Mouse (Mus musculus) MEL (cell line): ENCODE measurements around the gene Mcrip2. TPM values are rescaled to one million over a fixed set of nuclear protein-coding genes. Genes with fewer than 3 reads are reported as not detected.

Experiments
- DNase-seq: peaks from one replicate; pipeline ENCODE4 v3.0.0; 2011; ENCODE audit warnings: low read depth, low spot score
- H3K27ac ChIP-seq: 2 replicates; pipeline ENCODE4 v1.5.1; 2012; ENCODE audit warnings: low read depth, mild to moderate bottlenecking, control low read depth, low read length, moderate library complexity; ENCODE audit not compliant: control insufficient read depth
- H3K27me3 ChIP-seq, 2 experiments: fragments of 150-350 bp in 1 of 2; sonication (generic) in 1 of 2; 2 replicates each; pipeline ENCODE4 v1.6.1; 2012; ENCODE audit warnings: low read length in 2 of 2, mild to moderate bottlenecking in 2 of 2, improper control_type of control experiment in 1 of 2, moderate library complexity in 1 of 2; ENCODE audit not compliant: insufficient read depth in 2 of 2, control insufficient read depth in 1 of 2
- H3K36me3 ChIP-seq, 2 experiments: 2 replicates each; pipeline ENCODE4 v1.6.1; 2012 to 2014; ENCODE audit warnings: low read length in 2 of 2, improper control_type of control experiment in 1 of 2, inconsistent platforms in 1 of 2, mild to moderate bottlenecking in 1 of 2; ENCODE audit not compliant: insufficient read depth in 2 of 2, control insufficient read depth in 1 of 2
- H3K4me1 ChIP-seq, 2 experiments: fragments of 150-350 bp in 1 of 2; sonication (generic) in 1 of 2; 2 replicates each; pipeline ENCODE4 v1.6.1; 2012; ENCODE audit warnings: low read length in 2 of 2, improper control_type of control experiment in 1 of 2, mild to moderate bottlenecking in 1 of 2; ENCODE audit not compliant: insufficient read depth in 2 of 2, control insufficient read depth in 1 of 2
- H3K4me3 ChIP-seq, 2 experiments: fragments of 150-350 bp in 1 of 2; sonication (generic) in 1 of 2; 2 replicates each; pipeline ENCODE4 v1.5.1; 2012; ENCODE audit warnings: low read depth in 2 of 2, low read length in 2 of 2, mild to moderate bottlenecking in 2 of 2, moderate library complexity in 2 of 2, control low read depth in 1 of 2, improper control_type of control experiment in 1 of 2; ENCODE audit not compliant: control insufficient read depth in 1 of 2, insufficient read depth in 1 of 2
- H3K79me2 ChIP-seq: 2 replicates; pipeline ENCODE4 v1.6.1; 2012; ENCODE audit warnings: mild to moderate bottlenecking, low read length, moderate library complexity; ENCODE audit not compliant: control insufficient read depth, poor library complexity, insufficient read depth
- H3K9ac ChIP-seq: 2 replicates; pipeline ENCODE4 v1.6.1; 2012; ENCODE audit warnings: low read depth, mild to moderate bottlenecking, control low read depth, low read length, moderate library complexity; ENCODE audit not compliant: control insufficient read depth, poor library complexity, severe bottlenecking
- H3K9me3 ChIP-seq: fragments of 150-350 bp; sonication (generic); replicated peaks from 2 replicates; pipeline ENCODE4 v1.6.1; 2012; ENCODE audit warnings: mild to moderate bottlenecking, low read length, improper control_type of control experiment, moderate library complexity; ENCODE audit not compliant: insufficient read depth
- BHLHE40 ChIP-seq: IDR thresholded peaks from 2 replicates; pipeline ENCODE4 v1.6.1; 2012; ENCODE audit warnings: low read depth, mild to moderate bottlenecking, inconsistent platforms, low read length, improper control_type of control experiment, borderline replicate concordance
- CHD1 ChIP-seq: IDR thresholded peaks from 2 replicates; pipeline ENCODE4 v1.6.1; 2012; ENCODE audit warnings: low read depth, mild to moderate bottlenecking, inconsistent platforms, low read length, improper control_type of control experiment
- CHD2 ChIP-seq: IDR thresholded peaks from 2 replicates; pipeline ENCODE4 v1.6.1; 2011; ENCODE audit warnings: low read length, improper control_type of control experiment
- ELF1 ChIP-seq: IDR thresholded peaks from 2 replicates; pipeline ENCODE4 v1.6.1; 2014; ENCODE audit warnings: low read depth, mild to moderate bottlenecking, inconsistent platforms, low read length, improper control_type of control experiment, moderate library complexity
- EP300 ChIP-seq, 2 experiments: IDR thresholded peaks; 2 replicates each; pipeline ENCODE4 v1.6.1; 2011; ENCODE audit warnings: improper control_type of control experiment in 2 of 2, low read length in 2 of 2, low read depth in 1 of 2, mild to moderate bottlenecking in 1 of 2
- ETS1 ChIP-seq: IDR thresholded peaks from 2 replicates; pipeline ENCODE4 v1.6.1; 2012; ENCODE audit warnings: low read depth, mild to moderate bottlenecking, inconsistent platforms, low read length, improper control_type of control experiment, moderate library complexity
- HCFC1 ChIP-seq: IDR thresholded peaks from 2 replicates; pipeline ENCODE4 v1.6.1; 2012; ENCODE audit warnings: low read depth, mild to moderate bottlenecking, inconsistent platforms, low read length, improper control_type of control experiment, moderate library complexity
- JUND ChIP-seq: IDR thresholded peaks from 2 replicates; pipeline ENCODE4 v1.6.1; 2011; ENCODE audit warnings: low read depth, mild to moderate bottlenecking, improper control_type of control experiment, low read length
- KAT2A ChIP-seq: conservative IDR thresholded peaks from 2 replicates; pipeline ENCODE4 v1.6.1; 2012; ENCODE audit warnings: low read depth, low read length, improper control_type of control experiment, inconsistent platforms
- MAX ChIP-seq: IDR thresholded peaks from 2 replicates; pipeline ENCODE4 v1.6.1; 2011; ENCODE audit warnings: low read length, improper control_type of control experiment
- MAZ ChIP-seq: IDR thresholded peaks from 2 replicates; pipeline ENCODE4 v1.6.1; 2012; ENCODE audit warnings: low read depth, mild to moderate bottlenecking, inconsistent platforms, low read length, improper control_type of control experiment
- MEF2A ChIP-seq: IDR thresholded peaks from 2 replicates; pipeline ENCODE4 v1.6.1; 2014; ENCODE audit warnings: low read depth, mild to moderate bottlenecking, inconsistent platforms, low read length, improper control_type of control experiment; ENCODE audit not compliant: poor library complexity, insufficient replicate concordance, severe bottlenecking; ENCODE audit errors: extremely low read depth
- MXI1 ChIP-seq: IDR thresholded peaks from 2 replicates; pipeline ENCODE4 v1.6.1; 2011; ENCODE audit warnings: mild to moderate bottlenecking, low read depth, low read length, improper control_type of control experiment
- MYB ChIP-seq: IDR thresholded peaks from 2 replicates; pipeline ENCODE4 v1.6.1; 2011; ENCODE audit warnings: mild to moderate bottlenecking, low read depth, low read length, improper control_type of control experiment
- MYC ChIP-seq: IDR thresholded peaks from 2 replicates; pipeline ENCODE4 v1.6.1; 2011; ENCODE audit warnings: low read depth, mild to moderate bottlenecking, low read length, improper control_type of control experiment, moderate library complexity
- NRF1 ChIP-seq: IDR thresholded peaks from 2 replicates; pipeline ENCODE4 v1.6.1; 2014; ENCODE audit warnings: low read depth, mild to moderate bottlenecking, inconsistent platforms, low read length, improper control_type of control experiment, moderate library complexity; ENCODE audit not compliant: poor library complexity, insufficient read depth, severe bottlenecking
- POLR2A ChIP-seq, 2 experiments: IDR thresholded peaks; 2 replicates each; pipeline ENCODE4 v1.6.1; 2011 to 2012; ENCODE audit warnings: low read length in 2 of 2, mild to moderate bottlenecking in 2 of 2, control low read depth in 1 of 2, improper control_type of control experiment in 1 of 2, low read depth in 1 of 2, moderate library complexity in 1 of 2; ENCODE audit not compliant: control insufficient read depth in 1 of 2, insufficient read depth in 1 of 2, poor library complexity in 1 of 2
- POLR2AphosphoS2 ChIP-seq: IDR thresholded peaks from 2 replicates; pipeline ENCODE4 v1.6.1; 2011; ENCODE audit warnings: low read length, improper control_type of control experiment
- RAD21 ChIP-seq: IDR thresholded peaks from 2 replicates; pipeline ENCODE4 v1.6.1; 2011; ENCODE audit warnings: mild to moderate bottlenecking, low read depth, low read length, improper control_type of control experiment
- SIN3A ChIP-seq: IDR thresholded peaks from 2 replicates; pipeline ENCODE4 v1.6.1; 2012; ENCODE audit warnings: low read length, improper control_type of control experiment, inconsistent platforms
- SMC3 ChIP-seq: IDR thresholded peaks from 2 replicates; pipeline ENCODE4 v1.6.1; 2011; ENCODE audit warnings: low read depth, low read length, improper control_type of control experiment
- TAL1 ChIP-seq: IDR thresholded peaks from 2 replicates; pipeline ENCODE4 v1.6.1; 2012; ENCODE audit warnings: mild to moderate bottlenecking, inconsistent platforms, low read length, moderate library complexity, mixed read lengths
- TCF12 ChIP-seq: IDR thresholded peaks from 2 replicates; pipeline ENCODE4 v1.6.1; 2014; ENCODE audit warnings: low read depth, mild to moderate bottlenecking, inconsistent platforms, low read length, improper control_type of control experiment, moderate library complexity
- UBTF ChIP-seq: IDR thresholded peaks from 2 replicates; pipeline ENCODE4 v1.6.1; 2012; ENCODE audit warnings: low read depth, mild to moderate bottlenecking, inconsistent platforms, low read length, improper control_type of control experiment, moderate library complexity, borderline replicate concordance; ENCODE audit not compliant: insufficient read depth
- USF1 ChIP-seq: IDR thresholded peaks from 2 replicates; pipeline ENCODE4 v1.6.1; 2014; ENCODE audit warnings: low read depth, mild to moderate bottlenecking, inconsistent platforms, low read length, improper control_type of control experiment, moderate library complexity
- USF2 ChIP-seq, 2 experiments: IDR thresholded peaks; 2 replicates each; pipeline ENCODE4 v1.6.1; 2011 to 2012; ENCODE audit warnings: improper control_type of control experiment in 2 of 2, low read length in 2 of 2, borderline replicate concordance in 1 of 2, inconsistent platforms in 1 of 2, low read depth in 1 of 2, mild to moderate bottlenecking in 1 of 2; ENCODE audit not compliant: insufficient read depth in 1 of 2
- ZMIZ1 ChIP-seq: IDR thresholded peaks from 2 replicates; pipeline ENCODE4 v1.6.1; 2012; ENCODE audit warnings: low read depth, mild to moderate bottlenecking, inconsistent platforms, low read length, improper control_type of control experiment, moderate library complexity
- ZNF384 ChIP-seq: IDR thresholded peaks from 2 replicates; pipeline ENCODE4 v1.6.1; 2012; ENCODE audit warnings: low read depth, mild to moderate bottlenecking, inconsistent platforms, low read length, improper control_type of control experiment
- polyA plus RNA-seq, 2 experiments: library from polyadenylated mRNA; stranded (reverse) in 1 of 2; unstranded in 1 of 2; fragments of >175 nt in 1 of 2; fragments of >200 nt in 1 of 2; gene quantifications; 2 replicates each; pipeline versions ENCODE4 v1.2.1 to v1.2.4; 2012; ENCODE audit warnings: low replicate concordance in 2 of 2, low read depth in 1 of 2; ENCODE audit not compliant: insufficient read length in 2 of 2, insufficient read depth in 1 of 2, missing spikeins in 1 of 2
- total RNA-seq: library from RNA; depleted of rRNA; stranded (reverse); fragments of 300-350 nt; gene quantifications from 2 replicates; pipeline ENCODE4 v1.2.3, GENCODE M21; 2012

The Mcrip2 gene
- total and polyA plus RNA-seq, 3 experiments: 88.9 to 281 (median 107) TPM

GRCm38 (mm10) chr17:25833291-25833663 lies 35.3 kb downstream of the Mcrip2 start, which contains the start of gene Stub1:
TSS of gene Stub1 (minus strand) at chr17:25833404.
- Histone ChIP-seq H3K4me1 (peaks cover 2 to 34% of the 10 kb centered on the region in 2 experiments; a peak in 3 of 4 replicates), H3K36me3 (peaks cover 0 to 13% of the 10 kb centered on the region in 2 experiments; a peak in 2 of 4 replicates)
- no peak for DNase-seq

DNA sequence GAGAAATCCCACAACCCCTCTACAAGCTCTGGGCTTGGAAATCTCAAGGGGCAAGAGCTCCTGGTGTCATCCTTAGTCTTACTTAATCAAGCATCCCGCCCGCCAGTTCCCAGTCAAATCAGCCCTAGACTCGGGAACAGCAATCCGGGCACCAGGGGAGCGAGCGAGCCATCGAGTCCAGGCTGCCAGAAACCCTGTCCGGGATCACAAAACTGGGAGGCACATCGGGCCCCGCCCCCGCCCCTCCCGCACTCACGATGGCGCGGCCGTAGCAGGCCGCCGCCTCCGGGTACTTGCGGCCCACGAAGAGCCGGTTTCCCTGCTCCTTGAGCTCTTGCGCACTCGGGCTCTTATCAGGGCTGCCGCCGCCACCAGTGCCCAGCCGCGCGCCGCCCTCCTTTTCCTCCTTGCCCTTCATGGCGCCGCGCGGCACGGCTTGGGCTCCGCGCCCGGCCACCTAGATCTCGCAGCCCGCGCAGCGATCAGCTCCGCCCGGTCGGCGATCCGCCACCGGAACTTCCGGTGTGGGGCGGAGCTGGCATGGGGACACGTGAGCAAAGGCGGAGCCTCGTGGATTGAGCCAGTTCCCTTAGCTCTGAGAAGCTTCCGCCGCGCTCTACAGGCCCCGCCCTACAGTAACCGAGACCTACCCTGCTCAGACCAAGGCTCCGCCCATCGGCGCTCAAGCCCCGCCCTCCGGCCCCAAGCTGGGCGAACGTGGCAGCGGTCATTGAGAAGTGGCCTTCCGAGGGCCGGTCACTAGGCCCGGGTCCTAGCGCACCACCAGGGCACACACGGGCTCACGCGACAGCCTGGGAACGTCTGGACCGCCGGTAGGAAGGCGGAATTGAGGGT lies 35.9 kb downstream of the Mcrip2 start:
- peaks cover 2 to 37% of the 10 kb centered on the region in 2 experiments; a peak in 3 of 4 replicates for H3K4me1 ChIP-seq
- peaks cover 0 to 13% of the 10 kb centered on the region in 2 experiments; a peak in 2 of 4 replicates for H3K36me3 ChIP-seq
- H3K79me2 ChIP-seq: peaks cover 52% of the 10 kb centered on the region
- TF ChIP-seq SMC3 (no peak), MYB (no peak), POLR2A (IDR thresholded peaks at IDR 0.05; ENCODE audit: control insufficient read depth in 1 of 2, insufficient read depth in 1 of 2, low read depth in 1 of 2, low read length in 2 of 2, poor library complexity in 1 of 2) (peak; percentile 73 to 86), ETS1 (peak; percentile 41; the same call in 1 of the 2 replicates), HCFC1 (peak; percentile 84), USF1 (peak; percentile 97), ELF1 (peak; percentile 89), MYC (peak; percentile 42; the same call in 1 of the 2 replicates), JUND (no peak), RAD21 (no peak), NRF1 (peak; percentile 39; the same call in 1 of the 2 replicates), POLR2AphosphoS2 (peak; percentile 93), BHLHE40 (peak; percentile 95), EP300 (IDR thresholded peaks at IDR 0.05; ENCODE audit: low read depth in 1 of 2, low read length in 2 of 2) (no peak), MXI1 (peak; percentile 89), CHD2 (no peak; the same call in 1 of the 2 replicates), ZNF384 (no peak), UBTF (0 out of 2 replicates have a peak, but pooled peaks have one; percentile 36), MAX (peak; percentile 87), TAL1 (no peak), TCF12 (peak; percentile 55), CHD1 (no peak), USF2 (IDR thresholded peaks at IDR 0.05; ENCODE audit: borderline replicate concordance in 1 of 2, insufficient read depth in 1 of 2, low read depth in 1 of 2, low read length in 2 of 2) (peak in 1 of 2 experiments; percentile 83; a peak in 2 of 4 replicates)

More at GRCm38 (mm10) chr17:25833291-25833663, 35.3 kb downstream of the Mcrip2 start, which contains the start of gene Stub1:
- H3K9ac ChIP-seq: peak within 1 kb of the TSS; percentile 95
- H3K4me3 ChIP-seq: peak within 1 kb of the TSS; percentile 80 to 87
- peak within 1 kb of the TSS; percentile 82 for H3K27ac ChIP-seq
- peaks cover 52% of the 10 kb centered on the region for H3K79me2 ChIP-seq
- H3K27me3 ChIP-seq: no peaks in the 10 kb centered on the region
- H3K9me3 ChIP-seq: no peaks in the 10 kb centered on the region
- TF ChIP-seq SMC3 (no peak), CHD2 (no peak), KAT2A (no peak), ZMIZ1 (peak; percentile 21; the same call in 1 of the 2 replicates), POLR2AphosphoS2 (peak; percentile 75; the same call in 1 of the 2 replicates), BHLHE40 (peak; percentile 74; the same call in 1 of the 2 replicates), TCF12 (0 out of 2 replicates have a peak, but pooled peaks have one; percentile 1), MEF2A (no peak), MAZ (0 out of 2 replicates have a peak, but pooled peaks have one; percentile 5), SIN3A (peak; percentile 43; the same call in 1 of the 2 replicates), JUND (no peak), MYC (0 out of 2 replicates have a peak, but pooled peaks have one; percentile 62), USF1 (peak; percentile 57)

More for the DNA sequence above, 35.9 kb downstream of the Mcrip2 start:
- peak; percentile 99 for DNase-seq
- Histone ChIP-seq H3K9me3 (no peaks in the 10 kb centered on the region), H3K27me3 (no peaks in the 10 kb centered on the region), H3K4me3 (peak overlapping the region; percentile 80 to 87), H3K27ac (peak overlapping the region; percentile 82), H3K9ac (peak overlapping the region; percentile 95)
